ENCODE assay signal across 8 mouse cellular contexts in the genomic region with DNA sequence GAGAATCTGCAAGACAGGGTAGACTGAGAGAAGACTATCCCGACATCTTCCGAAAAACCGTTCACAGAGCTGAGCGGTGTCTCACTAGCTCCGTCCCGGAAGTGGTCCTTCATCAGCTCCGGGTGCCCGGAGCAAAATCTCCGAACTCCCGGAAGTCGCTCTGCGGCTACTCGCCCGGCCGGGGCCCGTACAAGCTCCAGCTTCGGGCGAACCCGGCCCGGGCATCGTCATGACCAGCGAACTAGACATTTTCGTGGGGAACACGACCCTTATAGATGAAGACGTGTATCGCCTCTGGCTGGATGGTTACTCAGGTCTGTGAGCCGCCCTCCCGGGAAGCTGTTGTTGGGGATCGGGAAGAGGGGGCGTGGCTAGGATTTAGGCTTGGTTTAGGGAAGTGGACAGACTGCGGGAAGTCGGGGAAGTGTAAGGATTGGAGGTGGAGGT. TPM values are rescaled to one million over a fixed set of nuclear protein-coding genes. Genes with fewer than 3 reads are reported as not detected.
DNase-seq lines count a peak whose midpoint lies in the region; ATAC-seq and TF ChIP-seq lines count a peak whose summit lies in the region.

TSS of gene Fibp (plus strand) at position 151 of the 447 bp plus-strand sequence.

- no peak for TF ChIP-seq CTCF in Patski (IDR thresholded peaks at IDR 0.05)

- POLR2A ChIA-PET in Patski (lab: Charles Lee): interaction anchor here (0.9 to 4.1 kb wide), 8 partner anchors 11 to 28 kb away, joined by 3 to 29 read pairs (median 5); partner anchors contain the start of genes Efemp2 and Mus81

- no peak for DNase-seq in Patski (ENCODE audit: low read depth, low spot score)
- DNase-seq in cerebellum, postnatal 14 days: peak; percentile 91 to 94
- peak; percentile 70 to 74 for DNase-seq in frontal cortex, postnatal 25 days (ENCODE audit: low spot score in 2 of 2)
- DNase-seq in hindbrain, embryonic 14.5 days (ENCODE audit: low spot score): peak; percentile 96
- DNase-seq in layer of hippocampus, postnatal 36 days: peak; percentile 84 to 86
- DNase-seq in lung, postnatal 4 days: peak; percentile 92 to 94
- DNase-seq in retina, postnatal 7 days (ENCODE audit: low read depth, low spot score): peak; percentile 82
- DNase-seq in urinary bladder, adult 2 months (ENCODE audit: low spot score): peak; percentile 79

- peak within 1 kb of the TSS; percentile 69 for H3K4me3 ChIP-seq in hindbrain, embryonic 14.5 days (replicated peaks; ENCODE audit: low read length)

- peak; percentile 29 for ATAC-seq in Patski
- peak; percentile 75 for ATAC-seq in hindbrain, embryonic 14.5 days (ENCODE audit: low FRiP score)

- peak within 1 kb of the TSS; percentile 82 for H3K9ac ChIP-seq in hindbrain, embryonic 14.5 days

- no peaks in the 10 kb centered on the region for H3K27me3 ChIP-seq in Patski
- H3K27me3 ChIP-seq in hindbrain, embryonic 14.5 days (ENCODE audit: control insufficient read depth, insufficient read depth, low read length): no peaks in the 10 kb centered on the region

- CTCF ChIA-PET in Patski (lab: Charles Lee): interaction anchor here (0.9 to 11.3 kb wide), 5 partner anchors 10 to 36 kb away, joined by 3 to 143 read pairs (median 3); partner anchors contain the start of genes Cfl1, Drap1 and Mus81

- under 1% methylated on average over 32 of the region's 32 CpGs for WGBS in hindbrain, embryonic 14.5 days

- in situ Hi-C loops in Patski (cut with MboI; ENCODE audit: low pct_unique_long_range_greater_than_20kb): no loop called here

- no peaks in the 10 kb centered on the region for H3K9me3 ChIP-seq in hindbrain, embryonic 14.5 days (ENCODE audit: control insufficient read depth, low read length)

- peak within 1 kb of the TSS; percentile 95 for H3K4me2 ChIP-seq in hindbrain, embryonic 14.5 days (replicated peaks)

- peaks cover 34% of the 10 kb centered on the region for H3K36me3 ChIP-seq in hindbrain, embryonic 14.5 days (replicated peaks; ENCODE audit: control insufficient read depth, insufficient read depth)

- H3K4me1 ChIP-seq in hindbrain, embryonic 14.5 days (replicated peaks; ENCODE audit: control insufficient read depth, insufficient read depth, low read length): peaks cover 41% of the 10 kb centered on the region

- H3K27ac ChIP-seq in hindbrain, embryonic 14.5 days: peak within 1 kb of the TSS; percentile 73

RNA-seq across cellular contexts. Expression of gene Fibp, which starts in this region (rescaled TPM):
- 92.2 TPM for polyA plus RNA-seq in Patski (2021)
- 145 and 151 TPM in 2 replicates for polyA plus RNA-seq in hindbrain, embryonic 14.5 days (2014; fragmentation: Nextera tagmentation; extraction: Ambion mirVana)
- 10 to 100 TPM; 85.5 to 86.3 TPM for total RNA-seq in layer of hippocampus, postnatal 36 days (2021)
- 95.7 and 122 TPM in 2 replicates for polyA plus RNA-seq in urinary bladder, adult 2 months (2012; rRNA removed)
